Mouse (Mus musculus) midbrain, embryonic 16.5 days (tissue): ENCODE measurements around the gene Gltpd2. TPM values are rescaled to one million over a fixed set of nuclear protein-coding genes. Genes with fewer than 3 reads are reported as not detected.
"Not testable (repeated sequence)": the region's sequence is repeated elsewhere in the genome, so short reads cannot be mapped to it uniquely, and the experiment has no call there.

Experiments
- ATAC-seq: fragments of 200-750 bp; cut with Nextera tagmentation; 2 replicates; pipeline ENCODE4 v1.8.0; 2017; ENCODE audit warnings: moderate TSS enrichment
- H3K27ac ChIP-seq: fragments of 300-500 bp; sonication (generic); 2 replicates; pipeline ENCODE4 v1.5.1; 2014; ENCODE audit warnings: mild to moderate bottlenecking, low read length, mixed read lengths
- H3K27me3 ChIP-seq: fragments of 300-500 bp; sonication (generic); 2 replicates; pipeline ENCODE4 v1.6.1; 2014; ENCODE audit warnings: low read depth, low read length, mixed read lengths; ENCODE audit not compliant: control insufficient read depth, insufficient read depth
- H3K36me3 ChIP-seq: fragments of 300-500 bp; sonication (generic); 2 replicates; pipeline ENCODE4 v1.6.1; 2014; ENCODE audit warnings: mild to moderate bottlenecking, low read length, moderate library complexity, mixed read lengths; ENCODE audit not compliant: control insufficient read depth, insufficient read depth
- H3K4me1 ChIP-seq: fragments of 300-500 bp; sonication (generic); 2 replicates; pipeline ENCODE4 v1.6.1; 2014; ENCODE audit warnings: mild to moderate bottlenecking, low read length, mixed read lengths; ENCODE audit not compliant: control insufficient read depth, insufficient read depth
- H3K4me2 ChIP-seq: fragments of 300-500 bp; sonication (generic); 2 replicates; pipeline ENCODE4 v1.6.1; 2014; ENCODE audit warnings: mild to moderate bottlenecking, low read length, mixed read lengths
- H3K4me3 ChIP-seq: fragments of 300-500 bp; sonication (generic); 2 replicates; pipeline ENCODE4 v1.5.1; 2014; ENCODE audit warnings: low read depth, mild to moderate bottlenecking, low read length, moderate library complexity, mixed read lengths
- H3K9ac ChIP-seq: fragments of 300-500 bp; sonication (generic); 2 replicates; pipeline ENCODE4 v1.6.1; 2014; ENCODE audit warnings: low read depth, low read length, mixed read lengths
- H3K9me3 ChIP-seq: fragments of 300-500 bp; sonication (generic); replicated peaks from 2 replicates; pipeline ENCODE4 v1.6.1; 2014; ENCODE audit warnings: mild to moderate bottlenecking, low read length, mixed read lengths; ENCODE audit not compliant: control insufficient read depth, poor library complexity, severe bottlenecking
- WGBS: fragments of 180-500 bp; shearing (Covaris S2); extraction: QIAGEN DNeasy Blood & Tissue Kit; methylation state at CpG from one replicate; pipeline ENCODE4 v1.1.7; 2014; 5-methylcytosine and 5-hydroxymethylcytosine counted together
- polyA plus RNA-seq: library from polyadenylated mRNA; unstranded; fragments of >200 nt; fragmentation: Nextera tagmentation; extraction: Ambion mirVana; gene quantifications from 2 replicates; pipeline ENCODE4 v1.2.1, GENCODE M21; 2015

Gltpd2 gene
- polyA plus RNA-seq, 1 experiment from 2014 or later: not detected

DNA sequence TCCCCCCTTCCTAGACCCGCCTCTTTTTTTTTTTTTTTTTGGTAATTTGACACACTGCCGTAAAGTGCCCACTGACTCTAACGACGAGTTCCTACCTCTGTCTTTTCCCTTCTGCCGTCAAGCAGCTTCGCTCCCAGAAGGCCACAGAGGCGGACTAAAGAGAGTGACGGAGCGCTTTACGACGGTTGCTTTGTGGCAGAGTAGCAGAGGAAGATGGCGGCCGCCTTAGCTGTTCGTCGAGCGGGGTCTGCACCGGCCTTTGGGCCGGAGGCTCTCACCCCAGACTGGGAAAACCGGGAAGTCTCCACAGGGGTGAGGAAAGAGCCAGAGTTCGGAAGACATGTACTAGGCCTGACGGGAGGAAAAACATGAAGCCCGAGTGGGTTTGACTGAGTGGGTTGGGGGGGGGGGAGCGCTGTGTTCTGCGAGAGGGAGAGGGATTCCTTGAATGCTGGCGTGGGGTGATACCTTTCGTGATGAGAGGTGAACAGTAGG, 6.2 kb downstream of the Gltpd2 start, which contains the start of gene Psmb6:
Gene Psmb6, plus strand, starts transcription at position 184 of the 495 bp plus-strand sequence.
- under 1% methylated on average over 24 of the region's 26 CpGs for WGBS
- H3K4me1 ChIP-seq: peaks cover 5% of the 10 kb centered on the region
- no peaks in the 10 kb centered on the region for H3K9me3 ChIP-seq
- no peak within 1 kb of the TSS for H3K27ac ChIP-seq
- peak within 1 kb of the TSS; percentile 80 for H3K4me2 ChIP-seq
- no peaks in the 10 kb centered on the region for H3K27me3 ChIP-seq
- H3K9ac ChIP-seq: peak within 1 kb of the TSS; percentile 64
- ATAC-seq: peak; percentile 93
- peaks cover 14% of the 10 kb centered on the region for H3K36me3 ChIP-seq
- H3K4me3 ChIP-seq: peak within 1 kb of the TSS; percentile 59

DNA sequence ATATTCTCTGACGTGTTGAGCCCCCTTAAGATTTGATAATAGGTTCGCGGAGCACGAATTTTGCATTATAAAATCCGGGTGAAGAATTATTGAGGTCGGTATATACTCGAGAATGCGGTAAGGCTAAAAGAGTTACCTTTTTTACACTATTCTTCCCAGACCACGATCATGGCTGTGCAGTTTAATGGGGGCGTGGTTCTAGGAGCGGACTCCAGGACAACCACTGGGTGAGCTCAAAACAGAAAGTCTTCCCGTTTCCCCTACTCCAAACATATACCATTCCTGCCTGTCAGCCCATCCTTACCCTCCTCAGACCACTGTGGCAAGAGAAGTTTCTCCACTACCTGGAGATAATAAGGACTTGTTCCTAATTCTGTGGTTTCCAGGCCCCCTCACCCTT, 6.7 kb downstream of the Gltpd2 start:
- peak; percentile 42 for ATAC-seq
- H3K36me3 ChIP-seq: peaks cover 14% of the 10 kb centered on the region
- H3K4me3 ChIP-seq: peak overlapping the region; percentile 59
- peak overlapping the region; percentile 80 for H3K4me2 ChIP-seq
- peaks cover 5% of the 10 kb centered on the region for H3K4me1 ChIP-seq
- WGBS: 1% methylated on average over 12 of the region's 12 CpGs
- no peaks in the 10 kb centered on the region for H3K9me3 ChIP-seq
- H3K27me3 ChIP-seq: no peaks in the 10 kb centered on the region
- H3K9ac ChIP-seq: peak overlapping the region; percentile 64
- no peak overlapping the region for H3K27ac ChIP-seq

DNA sequence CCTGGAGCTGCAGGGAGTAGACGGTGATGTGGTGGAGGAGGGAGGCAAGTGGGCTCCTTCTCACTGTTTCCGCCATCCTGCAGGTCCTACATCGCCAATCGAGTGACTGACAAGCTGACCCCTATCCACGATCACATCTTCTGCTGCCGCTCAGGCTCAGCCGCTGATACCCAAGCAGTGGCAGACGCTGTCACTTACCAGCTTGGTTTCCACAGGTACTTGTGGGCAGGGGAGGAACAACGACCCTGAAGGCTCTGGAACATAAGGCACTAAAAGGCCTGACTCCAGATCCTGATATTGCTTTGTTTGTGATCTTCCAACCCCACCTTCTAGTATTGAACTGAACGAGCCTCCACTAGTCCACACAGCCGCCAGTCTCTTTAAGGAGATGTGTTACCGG, 7.2 kb downstream of the Gltpd2 start:
- H3K4me2 ChIP-seq: peak overlapping the region; percentile 80
- H3K27ac ChIP-seq: no peak overlapping the region
- ATAC-seq: no peak
- H3K36me3 ChIP-seq: peaks cover 14% of the 10 kb centered on the region
- H3K27me3 ChIP-seq: no peaks in the 10 kb centered on the region
- peaks cover 5% of the 10 kb centered on the region for H3K4me1 ChIP-seq
- 92% methylated on average over 12 of the region's 12 CpGs for WGBS
- no peaks in the 10 kb centered on the region for H3K9me3 ChIP-seq
- H3K4me3 ChIP-seq: peak overlapping the region; percentile 59
- H3K9ac ChIP-seq: peak overlapping the region; percentile 64; the same call in 1 of the 2 replicates

DNA sequence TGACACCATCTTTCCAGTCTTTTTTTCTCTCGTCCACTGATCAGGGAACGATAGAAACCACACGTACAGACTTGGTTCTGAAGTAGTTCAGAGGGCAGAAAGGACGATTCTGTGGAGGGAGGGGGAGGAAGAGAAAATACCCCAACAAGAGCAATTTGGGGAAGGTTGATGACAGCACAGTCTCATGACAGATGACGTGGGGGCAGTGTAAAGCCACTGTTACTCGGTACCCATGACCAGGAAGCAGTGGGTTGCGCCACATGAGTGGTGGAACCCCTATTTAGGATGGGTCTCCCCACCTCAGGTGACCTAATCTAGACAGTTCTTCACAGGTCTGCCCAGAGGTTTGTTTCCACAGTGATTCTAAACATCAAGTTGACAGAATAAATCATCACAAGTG, 9.6 kb downstream of the Gltpd2 start:
- Histone ChIP-seq H3K4me1 (peaks cover 5% of the 10 kb centered on the region), H3K9ac (no peak overlapping the region), H3K36me3 (peaks cover 14% of the 10 kb centered on the region), H3K27me3 (no peaks in the 10 kb centered on the region), H3K4me3 (no peak overlapping the region), H3K27ac (no peak overlapping the region), H3K4me2 (no peak overlapping the region), H3K9me3 (no peaks in the 10 kb centered on the region)
- no peak for ATAC-seq
- 88% methylated on average over 7 of the region's 7 CpGs for WGBS

GRCm38 (mm10) chr11:70531065-70531464, 12.1 kb downstream of the Gltpd2 start:
- H3K4me1 ChIP-seq, H3K9ac ChIP-seq, H3K4me3 ChIP-seq, H3K27ac ChIP-seq, H3K9me3 ChIP-seq, ATAC-seq, H3K27me3 ChIP-seq, H3K4me2 ChIP-seq: not testable (repeated sequence)
- peaks cover 14% of the 10 kb centered on the region for H3K36me3 ChIP-seq
- 82% methylated on average over 2 of the region's 2 CpGs for WGBS

DNA sequence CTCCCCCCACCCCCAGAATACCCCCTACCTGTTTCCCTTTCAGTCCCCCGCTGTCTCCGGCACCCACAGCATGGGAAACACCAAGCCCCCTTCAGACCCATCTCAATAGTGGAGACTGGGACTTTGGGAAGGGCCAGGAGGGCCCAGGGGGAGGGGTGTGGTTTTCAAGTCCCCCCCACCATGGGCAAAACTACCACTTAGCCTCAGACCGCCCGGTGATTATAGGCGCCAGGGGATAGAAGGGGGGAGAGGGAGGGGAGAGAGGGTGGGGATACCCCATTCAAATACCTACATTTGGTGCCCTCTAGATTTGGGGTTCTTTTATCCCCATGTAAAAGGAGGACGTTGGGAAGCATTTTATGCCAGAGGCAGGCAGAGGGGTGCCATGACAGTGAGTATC, 13.8 kb downstream of the Gltpd2 start, which contains the start of gene Gm40193:
Gene Gm40193, minus strand, starts transcription at position 101 of the 400 bp plus-strand sequence.
- Histone ChIP-seq H3K9ac (no peak within 1 kb of the TSS), H3K27ac (no peak within 1 kb of the TSS), H3K4me1 (no peaks in the 10 kb centered on the region), H3K4me3 (no peak within 1 kb of the TSS), H3K27me3 (no peaks in the 10 kb centered on the region), H3K36me3 (peaks cover 7% of the 10 kb centered on the region), H3K9me3 (no peaks in the 10 kb centered on the region), H3K4me2 (no peak within 1 kb of the TSS)
- ATAC-seq: no peak
- WGBS: 83% methylated on average over 6 of the region's 6 CpGs

DNA sequence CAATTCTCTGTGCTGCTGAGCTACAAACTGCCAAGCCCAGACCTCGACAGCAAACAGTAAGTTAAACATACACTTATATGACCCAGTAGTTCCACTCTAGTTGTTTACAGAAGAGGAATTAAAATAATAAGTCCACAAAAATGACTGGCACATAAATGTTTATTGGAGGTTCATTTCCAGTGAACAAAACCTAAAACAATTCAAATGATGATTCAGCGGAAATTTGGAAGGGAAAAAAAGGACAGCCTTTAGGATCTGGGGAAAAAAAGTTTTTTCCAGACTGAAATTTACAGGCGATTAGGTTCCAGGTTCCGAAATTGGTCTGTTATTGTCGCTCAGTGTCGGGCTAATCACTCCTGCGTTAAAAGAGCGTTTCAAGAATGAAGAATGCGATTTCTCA, 20.4 kb downstream of the Gltpd2 start:
- H3K4me3 ChIP-seq: peak overlapping the region; percentile 60
- no peak for ATAC-seq
- peak overlapping the region; percentile 75 for H3K9ac ChIP-seq
- no peaks in the 10 kb centered on the region for H3K36me3 ChIP-seq
- peak overlapping the region; percentile 76 for H3K4me2 ChIP-seq
- no peak overlapping the region for H3K27ac ChIP-seq
- H3K4me1 ChIP-seq: peaks cover 5% of the 10 kb centered on the region; the same call in 1 of the 2 replicates
- no peaks in the 10 kb centered on the region for H3K9me3 ChIP-seq
- no peaks in the 10 kb centered on the region; the same call in 1 of the 2 replicates for H3K27me3 ChIP-seq
- 17% methylated on average over 9 of the region's 9 CpGs for WGBS

GRCm38 (mm10) chr11:70539877-70540587, 21.0 kb downstream of the Gltpd2 start, which contains the start of gene Pld2:
TSS of gene Pld2 (plus strand) at chr11:70540064.
- H3K4me1 ChIP-seq: peaks cover 5% of the 10 kb centered on the region; the same call in 1 of the 2 replicates
- H3K27ac ChIP-seq: peak within 1 kb of the TSS; percentile 19; the same call in 1 of the 2 replicates
- no peaks in the 10 kb centered on the region for H3K36me3 ChIP-seq
- H3K27me3 ChIP-seq: no peaks in the 10 kb centered on the region; the same call in 1 of the 2 replicates
- ATAC-seq: peak; percentile 89
- WGBS: under 1% methylated on average over 57 of the region's 65 CpGs
- no peaks in the 10 kb centered on the region for H3K9me3 ChIP-seq
- H3K4me2 ChIP-seq: peak within 1 kb of the TSS; percentile 76
- peak within 1 kb of the TSS; percentile 75 for H3K9ac ChIP-seq
- H3K4me3 ChIP-seq: peak within 1 kb of the TSS; percentile 60

GRCm38 (mm10) chr11:70540928-70541327, 21.9 kb downstream of the Gltpd2 start:
- no peak for ATAC-seq
- H3K27me3 ChIP-seq: no peaks in the 10 kb centered on the region; the same call in 1 of the 2 replicates
- H3K9ac ChIP-seq: peak overlapping the region; percentile 75; the same call in 1 of the 2 replicates
- H3K4me3 ChIP-seq: peak overlapping the region; percentile 60
- H3K4me2 ChIP-seq: peak overlapping the region; percentile 76
- WGBS: 88% methylated on average over 7 of the region's 7 CpGs
- H3K9me3 ChIP-seq: no peaks in the 10 kb centered on the region
- H3K4me1 ChIP-seq: peaks cover 5% of the 10 kb centered on the region; the same call in 1 of the 2 replicates
- no peak overlapping the region for H3K27ac ChIP-seq
- no peaks in the 10 kb centered on the region for H3K36me3 ChIP-seq
